Mouse (Mus musculus) olfactory bulb, adult 2 months (tissue): ENCODE data around the gene Tet1.

Experiments used
- CTCF ChIP-seq: fragments of 200-500 bp; IDR thresholded peaks from 2 replicates; pipeline ENCODE4 v1.5.1; 2012; ENCODE audit warnings: low read depth, mild to moderate bottlenecking, low read length, moderate library complexity; ENCODE audit not compliant: insufficient read depth
- POLR2A ChIP-seq: fragments of 200-500 bp; IDR thresholded peaks from 2 replicates; pipeline ENCODE4 v1.6.1; 2012; ENCODE audit warnings: mild to moderate bottlenecking, low read depth, low read length, moderate library complexity; ENCODE audit not compliant: insufficient read depth

DNA sequence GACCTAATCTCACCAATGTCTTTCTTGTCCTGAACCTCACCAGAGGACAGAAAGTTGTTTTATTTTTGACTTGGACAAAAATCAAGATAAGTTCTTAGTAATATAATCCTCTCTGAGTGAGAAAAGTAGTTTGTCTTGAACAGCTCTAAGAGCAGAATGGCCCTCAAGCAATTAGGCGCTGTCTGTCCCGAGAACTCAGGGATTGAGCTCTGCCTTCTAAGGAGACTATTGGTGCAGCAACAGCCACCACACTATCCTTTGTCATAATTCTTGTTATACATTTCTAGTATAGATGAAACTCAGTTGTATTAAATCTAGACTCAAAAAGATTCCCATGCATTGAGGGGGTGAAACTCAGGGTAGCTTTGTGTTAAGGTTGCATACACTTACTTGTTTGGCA, 100.0 kb downstream of the Tet1 start:
- TF ChIP-seq CTCF (no peak), POLR2A (no peak)
